Mouse (Mus musculus) c-Kit-positive CD71-positive TER-119-positive erythroid progenitor cells, embryonic 14.5 days (primary cell): Measurements from ENCODE around the gene Traf7.

Experiments
- DNase-seq: peaks from one replicate; pipeline ENCODE4 v3.0.0-alpha.2; 2013; ENCODE audit warnings: low spot score

Traf7 gene

GRCm38 (mm10) chr17:24477053-24477984 lies 50.4 kb downstream of the Traf7 start:
- no peak for DNase-seq

- no peak for DNase-seq
Observed at GRCm38 (mm10) chr17:24476022-24476776, 51.5 kb downstream of the Traf7 start.

GRCm38 (mm10) chr17:24475586-24475985 lies 52.2 kb downstream of the Traf7 start:
- DNase-seq: no peak

GRCm38 (mm10) chr17:24474557-24474956 lies 53.2 kb downstream of the Traf7 start:
- no peak for DNase-seq

- DNase-seq: no peak
Observed at GRCm38 (mm10) chr17:24473612-24474275, 54.0 kb downstream of the Traf7 start, which contains the start of gene Bricd5. Bricd5 (plus strand) TSS chr17:24473884.

- DNase-seq: no peak
Observed at GRCm38 (mm10) chr17:24472512-24472911, 55.2 kb downstream of the Traf7 start.

GRCm38 (mm10) chr17:24470701-24471527 lies 56.8 kb downstream of the Traf7 start:
- DNase-seq: peak; percentile 23

- peak; percentile 98 for DNase-seq
Observed at GRCm38 (mm10) chr17:24469910-24470602, 57.7 kb downstream of the Traf7 start, which contains the start of the genes E4f1 and Pgp. E4f1 (minus strand) TSS chr17:24470313. Pgp (plus strand) TSS chr17:24470392.

- DNase-seq: no peak
Observed at GRCm38 (mm10) chr17:24469336-24469909, 58.3 kb downstream of the Traf7 start.

- no peak for DNase-seq
Observed at GRCm38 (mm10) chr17:24468636-24469246, 59.0 kb downstream of the Traf7 start.

- peak; percentile 26 for DNase-seq
Observed at GRCm38 (mm10) chr17:24463374-24464133, 64.2 kb downstream of the Traf7 start.

GRCm38 (mm10) chr17:24462932-24463331 lies 64.8 kb downstream of the Traf7 start:
- no peak for DNase-seq

GRCm38 (mm10) chr17:24461580-24461979 lies 66.2 kb downstream of the Traf7 start:
- DNase-seq: peak; percentile 57
